Mouse (Mus musculus): Measurements from ENCODE around the gene Ifi208. TPM values are rescaled to one million over a fixed set of nuclear protein-coding genes. Genes with fewer than 3 reads are reported as not detected.

Ifi208 gene
- polyA plus RNA-seq, 1 experiment: not detected

DNA sequence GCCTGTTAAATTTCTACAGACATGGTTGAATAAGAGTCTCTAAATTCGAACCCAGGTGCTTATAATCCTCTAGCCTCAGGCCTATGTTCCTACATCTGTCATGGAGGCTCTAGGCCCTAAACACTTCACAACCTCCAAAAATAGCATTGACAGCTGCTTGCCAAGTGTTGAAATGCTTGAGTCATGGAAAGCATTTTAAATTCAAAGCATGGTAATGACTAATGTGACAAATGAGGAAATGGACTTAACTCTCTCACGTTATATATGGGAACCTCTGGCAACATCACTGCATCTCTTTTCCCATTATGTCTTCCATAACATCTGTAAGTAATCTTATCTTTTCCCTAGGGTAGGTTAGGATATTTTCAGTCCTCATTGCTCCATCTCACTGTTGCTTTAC lies 63.5 kb downstream of the Ifi208 start:
- no peaks in the 10 kb centered on the region for H3K4me1 ChIP-seq (ENCODE audit: control insufficient read depth, insufficient read depth, low read length)
- TF ChIP-seq POLR2A (IDR thresholded peaks at IDR 0.05; ENCODE audit: low read depth, low read length) (no peak), CTCF (IDR thresholded peaks at IDR 0.05; ENCODE audit: borderline replicate concordance, insufficient read depth, low read length) (no peak)
- H3K4me3 ChIP-seq (ENCODE audit: insufficient read depth, low read length): no peak overlapping the region
- H3K27ac ChIP-seq (ENCODE audit: insufficient read depth, low read length): no peak overlapping the region; the same call in 1 of the 2 replicates

DNA sequence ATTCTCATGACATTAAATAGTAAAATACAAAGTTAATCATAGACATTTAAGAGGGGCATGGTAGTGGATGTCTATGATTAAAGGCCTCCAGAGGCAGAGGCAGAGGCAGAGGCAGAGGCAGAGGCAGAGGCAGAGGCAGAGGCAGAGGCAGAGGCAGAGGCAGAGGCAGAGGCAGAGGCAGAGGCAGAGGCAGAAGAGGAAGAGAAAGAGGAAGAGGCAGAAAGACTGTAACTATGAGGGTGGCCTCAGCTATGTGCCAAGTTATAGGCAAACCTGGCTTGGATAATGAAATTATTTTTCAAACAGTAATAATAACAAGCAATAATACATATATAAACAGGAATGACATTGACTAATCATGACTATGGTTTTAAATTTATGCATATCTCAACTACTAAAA lies 67.1 kb downstream of the Ifi208 start:
- no peak overlapping the region for H3K4me3 ChIP-seq (ENCODE audit: insufficient read depth, low read length)
- no peaks in the 10 kb centered on the region for H3K4me1 ChIP-seq (ENCODE audit: control insufficient read depth, insufficient read depth, low read length)
- H3K27ac ChIP-seq (ENCODE audit: insufficient read depth, low read length): no peak overlapping the region
- TF ChIP-seq CTCF (IDR thresholded peaks at IDR 0.05; ENCODE audit: borderline replicate concordance, insufficient read depth, low read length) (no peak), POLR2A (IDR thresholded peaks at IDR 0.05; ENCODE audit: low read depth, low read length) (no peak)

DNA sequence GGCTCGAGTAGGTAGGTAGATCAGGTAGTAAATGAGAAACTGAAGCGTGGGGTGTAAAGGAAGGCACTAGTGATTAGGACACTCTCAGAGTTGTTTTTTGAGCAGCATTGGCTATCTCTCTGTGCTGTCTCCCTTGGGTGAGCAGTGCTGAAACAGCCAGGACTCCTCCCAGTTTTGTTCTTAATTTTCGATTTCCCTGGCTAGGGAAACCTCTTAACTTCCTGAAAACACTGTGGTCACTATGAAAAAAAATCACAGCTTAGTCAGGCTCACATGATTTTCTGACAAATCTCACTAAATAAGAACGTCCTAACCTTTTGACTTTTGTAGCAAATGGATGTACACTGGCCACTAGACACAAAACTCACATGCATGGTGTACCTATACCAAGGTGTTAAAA lies 68.2 kb downstream of the Ifi208 start, which contains the start of gene Ifi207:
Ifi207 (minus strand) TSS at position 92 of the 400 bp plus-strand sequence.
- H3K4me3 ChIP-seq (ENCODE audit: insufficient read depth, low read length): no peak within 1 kb of the TSS
- H3K27ac ChIP-seq (ENCODE audit: insufficient read depth, low read length): no peak within 1 kb of the TSS
- no peaks in the 10 kb centered on the region for H3K4me1 ChIP-seq (ENCODE audit: control insufficient read depth, insufficient read depth, low read length)
- no peak for TF ChIP-seq CTCF (IDR thresholded peaks at IDR 0.05; ENCODE audit: borderline replicate concordance, insufficient read depth, low read length)

DNA sequence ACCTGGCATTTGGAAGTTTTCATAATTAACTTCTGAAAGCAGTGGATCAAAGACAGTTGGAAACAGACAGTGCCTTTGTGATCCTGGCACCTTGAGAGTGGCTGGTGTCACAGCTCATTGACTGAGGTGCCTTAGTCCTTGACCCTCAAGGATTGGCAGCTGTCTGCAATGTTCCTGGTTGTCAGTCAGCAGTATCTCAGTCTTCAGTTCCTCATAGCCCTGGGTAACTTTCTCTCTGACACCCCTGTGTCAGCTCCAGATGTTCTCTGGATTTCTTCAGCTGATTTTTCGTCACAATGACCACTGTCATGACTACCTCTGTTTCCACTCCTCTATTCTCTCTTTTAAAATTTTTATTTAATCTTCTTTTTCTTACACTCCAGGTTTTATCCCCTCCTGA lies 68.8 kb downstream of the Ifi208 start:
- Histone ChIP-seq H3K4me3 (ENCODE audit: insufficient read depth, low read length) (no peak overlapping the region), H3K27ac (ENCODE audit: insufficient read depth, low read length) (no peak overlapping the region), H3K4me1 (ENCODE audit: control insufficient read depth, insufficient read depth, low read length) (no peaks in the 10 kb centered on the region)
- no peak for TF ChIP-seq CTCF (IDR thresholded peaks at IDR 0.05; ENCODE audit: borderline replicate concordance, insufficient read depth, low read length)
- TF ChIP-seq POLR2A (IDR thresholded peaks at IDR 0.05; ENCODE audit: low read depth, low read length): no peak

Other genes with a start within 250 kb of the Ifi208 start
- not detected in 2 replicates for gene Ifi206, start 182.6 kb upstream of the Ifi208 start, polyA plus RNA-seq (2011; ENCODE audit: insufficient read length, low read depth, missing spikeins)
- not detected in 2 replicates for gene Ifi214, start 137.7 kb upstream of the Ifi208 start, polyA plus RNA-seq (2011; ENCODE audit: insufficient read length, low read depth, missing spikeins)
- gene Ifi213, start 74.4 kb upstream of the Ifi208 start, polyA plus RNA-seq (2011; ENCODE audit: insufficient read length, low read depth, missing spikeins): not detected in 2 replicates
- 0.22 TPM in 1 of 2 replicates, not detected in the other for gene Ifi209, start 42.8 kb upstream of the Ifi208 start, polyA plus RNA-seq (2011; ENCODE audit: insufficient read length, low read depth, missing spikeins)
- gene Ifi207, start 68.1 kb downstream of the Ifi208 start, polyA plus RNA-seq (2011; ENCODE audit: insufficient read length, low read depth, missing spikeins): 2.3 and 2.5 TPM in 2 replicates
- 21.4 and 22.0 TPM in 2 replicates for gene Ifi204, start 93.3 kb downstream of the Ifi208 start, polyA plus RNA-seq (2011; ENCODE audit: insufficient read length, low read depth, missing spikeins)
- gene Ifi211, start 239.4 kb downstream of the Ifi208 start, polyA plus RNA-seq (2011; ENCODE audit: insufficient read length, low read depth, missing spikeins): 27.4 TPM in 2 replicates

All from embryonic fibroblast, embryonic 13.5 days (primary cell).